Mouse (Mus musculus): Measurements from ENCODE around the gene Traf2.
"Not testable (repeated sequence)": the region's sequence is repeated elsewhere in the genome, so short reads cannot be mapped to it uniquely, and the experiment has no call there.

The Traf2 gene

GRCm38 (mm10) chr2:25576028-25576850 is 29.5 kb upstream of the Traf2 start:
- CTCF ChIA-PET, result no interaction called here

DNA sequence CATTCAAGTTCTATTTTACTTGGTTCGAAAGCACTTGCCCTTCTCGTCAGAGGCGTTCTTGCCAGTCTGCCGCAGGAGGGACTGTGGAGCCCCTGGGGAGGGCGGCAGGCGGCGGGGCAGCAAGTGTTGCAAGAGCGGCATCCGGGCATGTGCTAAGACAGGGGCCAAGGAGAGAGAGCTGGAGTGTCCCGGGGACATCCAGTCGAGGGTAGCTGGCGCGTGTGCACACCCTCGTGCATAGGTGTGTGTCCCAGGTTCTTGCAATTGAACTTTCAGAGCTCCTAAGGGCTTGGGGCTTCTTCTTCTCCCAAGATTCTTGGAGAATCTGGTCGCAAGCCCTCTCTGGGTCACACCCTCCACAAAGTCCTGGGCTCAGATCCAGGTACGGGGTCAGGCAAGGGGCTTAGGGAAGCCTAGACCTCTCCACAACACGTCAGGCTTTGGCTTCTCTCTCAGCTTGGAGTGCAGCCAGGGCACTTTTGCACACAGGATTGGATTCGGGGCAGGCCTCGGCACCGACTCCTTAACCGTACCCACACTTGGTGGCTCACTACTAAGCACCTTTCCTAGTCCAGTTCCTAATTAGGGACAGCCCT is 28.8 kb upstream of the Traf2 start:
- CTCF ChIA-PET, result interaction anchor here (0.6 kb wide), 2 partner anchors 11 to 18 kb away, joined by 3 to 6 read pairs; partner anchors contain the start of gene Edf1

DNA sequence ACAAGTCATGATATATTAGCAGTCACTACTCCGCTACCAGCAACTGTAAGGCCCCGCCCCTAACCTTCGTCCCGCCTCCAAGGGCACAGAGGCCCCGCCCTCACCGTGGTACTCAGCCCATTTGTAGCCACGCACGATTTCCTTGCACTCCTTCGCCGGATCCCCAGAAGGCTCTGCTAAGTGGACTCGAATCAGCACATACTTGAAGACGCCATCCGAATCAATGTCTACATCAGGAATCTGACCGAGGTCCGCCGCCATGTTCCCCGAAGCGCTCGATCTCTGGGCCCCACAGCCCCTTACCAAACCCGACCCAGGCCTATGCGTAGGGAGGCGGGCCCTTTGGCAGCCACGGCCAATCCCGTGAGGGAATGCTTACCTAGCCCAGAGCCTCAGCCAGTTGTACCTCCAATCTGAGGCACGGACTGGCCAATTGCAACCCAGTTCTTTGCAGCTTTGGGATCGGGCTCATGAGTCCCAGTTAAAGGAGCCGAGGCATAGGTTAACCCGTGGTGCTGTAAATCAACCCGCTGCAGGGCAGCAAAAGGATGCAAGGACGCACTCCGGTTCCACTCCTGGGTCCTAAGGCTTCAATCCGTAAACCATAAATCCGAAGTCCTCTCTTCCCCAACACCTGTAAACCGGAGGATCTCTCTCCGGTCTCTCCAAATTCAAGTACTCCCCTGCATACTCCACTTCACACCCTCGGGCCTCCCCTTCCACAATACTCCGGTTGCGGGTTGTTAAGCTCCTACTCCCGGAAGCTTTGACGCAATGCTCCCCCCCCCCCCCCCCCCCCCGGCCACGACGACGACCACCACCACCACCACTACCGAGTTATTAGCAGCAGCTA is 28.1 kb upstream of the Traf2 start, which contains the start of the genes Mamdc4 and Phpt1:
Gene Mamdc4 (minus strand): TSS at position 267 of the 853 bp plus-strand sequence.
Gene Phpt1 (minus strand): TSS at position 646 of the 853 bp plus-strand sequence.
- CTCF ChIA-PET, result interaction anchor here (0.5 to 0.6 kb wide), 3 partner anchors 10 to 122 kb away, joined by 3 to 9 read pairs (median 6); partner anchors contain the start of gene Edf1

- CTCF ChIA-PET, result interaction anchor here (0.5 to 0.9 kb wide), 2 partner anchors 27 to 121 kb away, joined by 3 to 9 read pairs; no protein-coding TSS in a partner anchor
Measured at GRCm38 (mm10) chr2:25574136-25574535, 27.4 kb upstream of the Traf2 start.

DNA sequence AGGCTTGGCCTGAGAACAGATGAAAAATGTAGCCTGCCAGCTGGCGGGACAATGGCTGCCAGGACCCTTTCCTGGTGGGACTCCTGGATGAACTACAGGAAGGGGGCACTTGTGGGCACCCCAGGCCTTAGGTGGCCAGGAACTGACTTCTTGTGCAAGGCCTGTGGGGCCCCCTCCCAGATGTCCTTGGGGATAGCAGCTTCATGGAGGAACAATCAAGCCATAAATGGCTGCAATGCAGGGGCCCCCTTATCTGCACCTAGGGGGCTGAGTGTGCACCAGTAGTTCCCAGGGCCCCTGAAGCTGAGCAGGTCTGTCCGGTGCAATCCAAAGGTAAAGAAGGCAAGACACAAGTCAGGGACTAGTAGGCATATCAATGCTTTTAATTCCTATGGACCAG is 26.3 kb upstream of the Traf2 start:
- CTCF ChIA-PET, result interaction anchor here (0.7 kb wide), 1 partner anchor 19 kb away, joined by 3 read pairs; no protein-coding TSS in a partner anchor

DNA sequence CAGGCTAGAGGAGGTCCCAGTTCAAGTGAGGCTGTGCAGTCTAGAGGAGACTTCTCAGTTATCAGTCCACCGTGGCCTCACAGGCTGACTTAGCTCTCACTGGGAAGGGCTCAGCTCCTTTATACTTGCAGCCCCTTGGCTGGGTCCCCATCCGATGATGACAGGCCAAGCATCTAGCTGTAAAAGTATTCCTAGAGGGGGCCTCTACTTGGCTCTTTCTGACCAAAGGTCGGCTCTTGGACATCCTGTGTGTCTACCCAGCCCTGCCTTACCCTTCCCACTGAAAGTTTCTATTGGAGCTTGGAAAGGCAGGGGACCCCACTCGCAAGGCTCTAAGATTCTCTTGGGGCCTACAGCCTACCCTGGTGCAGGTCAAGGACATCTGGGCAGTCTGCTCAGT is 24.5 kb upstream of the Traf2 start:
- CTCF ChIA-PET, result no interaction called here

GRCm38 (mm10) chr2:25569323-25569722 is 22.6 kb upstream of the Traf2 start:
- CTCF ChIA-PET, result no interaction called here

DNA sequence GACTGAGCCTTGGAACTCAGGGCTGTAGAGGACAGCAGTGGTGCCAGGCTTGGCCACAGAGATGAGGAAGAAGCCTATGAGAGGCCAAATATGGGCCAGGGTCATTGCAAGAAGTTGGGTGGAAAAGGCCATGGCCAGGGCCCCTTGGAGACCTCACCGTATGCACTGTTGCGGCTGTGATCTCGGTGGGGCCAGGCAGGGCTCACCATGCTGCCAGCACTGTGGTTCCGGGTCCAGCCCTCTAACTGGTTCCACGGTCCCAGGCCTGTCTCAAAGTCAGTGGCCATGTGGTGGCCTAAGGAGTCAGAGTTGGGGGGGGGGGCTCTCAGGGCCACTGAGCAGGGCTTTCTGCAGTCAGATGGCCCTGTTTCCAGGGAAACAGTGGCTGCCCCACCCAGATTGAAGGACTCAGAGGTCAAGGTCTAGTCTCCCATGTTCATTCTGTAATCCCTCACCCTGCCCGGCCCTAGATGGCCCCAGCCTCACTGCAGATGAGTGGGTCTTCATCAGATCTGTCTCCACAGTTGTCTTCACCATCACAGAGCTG is 21.8 kb upstream of the Traf2 start:
- CTCF ChIA-PET, result no interaction called here

DNA sequence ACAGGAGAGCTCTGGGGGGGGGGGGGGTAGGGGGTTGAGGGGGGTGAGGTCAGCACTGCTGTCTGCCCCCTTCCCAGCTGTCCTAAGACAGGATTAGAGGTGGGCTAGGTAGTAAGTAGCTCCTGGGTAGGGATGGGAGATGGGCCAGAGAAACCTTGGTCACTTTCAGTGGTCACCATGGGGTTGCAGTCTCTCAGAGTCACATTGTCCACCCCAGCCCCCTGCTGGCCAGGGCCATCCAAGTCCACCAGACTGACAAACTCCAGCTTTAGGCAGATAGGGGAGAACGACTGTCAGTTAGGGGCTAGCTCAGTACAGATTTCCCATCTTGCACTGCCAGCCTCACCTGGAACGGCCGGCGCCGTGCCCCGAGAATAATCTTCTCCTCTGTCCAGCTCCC is 19.8 kb upstream of the Traf2 start:
- CTCF ChIA-PET, result no interaction called here

DNA sequence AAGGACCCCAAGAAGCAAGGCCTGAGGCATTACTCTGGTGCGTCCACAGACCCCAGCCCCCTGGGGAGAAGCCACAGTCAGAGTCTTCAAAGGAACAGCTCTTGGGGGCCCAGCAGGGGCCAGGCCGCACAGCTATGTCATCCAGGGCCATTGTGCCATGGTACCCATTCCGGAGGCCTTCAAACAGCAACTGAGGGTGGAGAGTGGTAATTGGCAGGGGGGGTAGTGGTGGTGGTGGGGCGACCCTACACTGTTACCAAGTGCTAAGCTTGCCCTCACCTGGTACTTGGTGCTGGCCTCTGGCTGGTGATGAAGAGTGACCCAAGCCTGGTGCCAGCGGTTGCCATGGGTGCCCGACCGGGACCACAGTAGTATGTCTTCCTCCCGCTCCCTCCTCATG is 19.0 kb upstream of the Traf2 start:
- CTCF ChIA-PET, result no interaction called here

DNA sequence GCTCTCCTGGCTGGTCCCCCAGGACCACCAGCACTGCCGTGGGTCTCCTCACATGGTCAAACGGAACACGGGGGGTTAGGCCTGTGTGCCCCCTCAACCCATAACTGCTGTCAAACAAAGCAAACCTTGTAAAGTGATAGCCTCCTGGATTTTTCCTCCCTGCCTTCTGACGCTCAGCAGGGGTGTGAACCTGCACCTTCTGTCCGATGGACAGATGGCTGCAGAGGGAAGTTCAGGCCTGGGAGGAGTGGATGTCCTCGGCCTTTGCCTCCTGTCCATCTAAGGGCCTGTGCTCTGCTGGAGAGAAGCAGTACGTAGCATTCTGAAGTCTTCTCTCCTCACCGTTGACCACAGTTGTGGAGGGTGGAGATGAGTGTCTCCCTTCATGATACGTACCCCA is 15.2 kb upstream of the Traf2 start:
- CTCF ChIA-PET, result interaction anchor here (0.6 kb wide), 1 partner anchor 138 kb away, joined by 7 read pairs; no protein-coding TSS in a partner anchor

- CTCF ChIA-PET, result no interaction called here
Measured at GRCm38 (mm10) chr2:25560551-25560950, 13.8 kb upstream of the Traf2 start.

DNA sequence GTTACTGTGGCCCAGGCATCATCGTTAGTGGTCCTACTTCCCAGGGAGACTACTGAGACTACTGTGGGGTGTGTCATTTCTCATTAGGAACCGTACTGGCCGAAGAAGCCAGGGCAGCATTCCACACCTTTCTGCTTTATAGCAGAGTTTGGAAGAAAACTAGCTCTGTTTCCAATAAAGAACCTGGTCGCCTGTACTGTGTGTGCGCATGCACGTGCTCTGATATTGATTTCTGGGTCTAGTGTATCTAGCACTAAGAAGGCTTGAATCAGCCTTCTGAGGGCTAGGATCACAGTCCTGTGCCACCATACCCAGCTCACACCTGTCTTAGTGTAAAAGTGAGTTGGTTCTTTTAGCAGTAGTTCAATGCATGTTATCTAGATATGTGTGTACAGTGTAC is 12.0 kb upstream of the Traf2 start:
- CTCF ChIA-PET, result no interaction called here

DNA sequence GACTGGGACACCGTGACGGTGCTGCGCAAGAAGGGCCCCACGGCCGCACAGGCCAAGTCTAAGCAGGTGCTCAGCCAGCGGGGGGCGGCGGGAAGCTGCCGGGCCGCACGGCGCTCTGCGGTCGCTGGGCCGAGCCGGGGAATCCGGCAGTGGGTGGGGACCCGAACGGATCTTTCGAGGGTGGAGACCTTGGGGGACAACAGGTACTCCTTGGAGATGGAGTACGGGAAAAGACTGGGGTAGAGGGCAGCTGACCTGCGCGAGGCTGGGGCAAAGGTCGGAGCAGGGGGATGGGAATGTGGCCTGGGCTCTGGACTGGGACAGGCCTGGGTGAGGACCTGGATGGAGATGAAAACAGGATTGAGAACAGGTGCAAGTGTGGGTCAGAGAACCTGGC is 11.2 kb upstream of the Traf2 start:
- CTCF ChIA-PET, result interaction anchor here (1.1 to 1.5 kb wide), 2 partner anchors 17 to 23 kb away, joined by 3 to 6 read pairs; partner anchors contain the start of genes Ajm1 and Phpt1

DNA sequence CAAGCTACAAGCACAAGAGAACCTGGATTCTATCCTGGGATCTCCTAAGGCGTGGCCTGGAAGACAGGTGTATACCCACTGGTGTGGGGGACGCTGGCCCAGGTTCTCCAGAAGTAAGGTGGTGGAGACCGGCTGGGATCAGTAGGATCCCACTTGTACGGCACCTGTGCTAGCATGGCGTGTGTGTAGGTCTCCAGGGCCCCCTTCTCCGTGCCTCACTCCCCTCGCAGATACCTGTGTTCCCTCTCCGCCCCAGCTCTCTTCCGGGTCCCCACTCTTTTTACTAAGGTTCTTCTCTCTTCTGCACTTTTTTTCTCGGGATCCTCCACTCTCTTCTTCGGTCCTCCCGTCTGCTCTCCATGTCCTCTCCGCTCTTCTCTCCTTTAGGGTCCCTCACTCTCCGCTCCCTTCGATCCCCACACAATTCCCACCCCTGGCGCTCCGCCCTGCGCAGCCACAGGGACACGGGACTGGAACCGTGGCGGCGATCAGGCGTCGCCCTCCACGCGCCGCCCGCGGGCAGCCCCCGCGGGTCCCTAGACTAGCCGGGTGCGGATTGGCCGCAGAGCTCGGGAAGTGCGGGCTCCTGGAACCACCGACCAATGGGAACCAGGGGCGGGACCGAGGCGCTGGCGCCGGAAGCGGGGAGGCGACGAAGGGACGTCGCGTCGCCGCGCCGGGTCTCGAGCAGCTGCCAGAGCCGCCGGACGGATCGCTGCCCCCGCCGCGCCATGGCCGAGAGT is 10.7 kb upstream of the Traf2 start, which contains the start of gene Edf1:
Gene Edf1 (plus strand): TSS at position 627 of the 743 bp plus-strand sequence.
- CTCF ChIA-PET, result interaction anchor here (0.6 to 1.5 kb wide), 4 partner anchors 10 to 186 kb away, joined by 3 to 7 read pairs (median 6); partner anchors contain the start of genes Ajm1, Phpt1 and Traf2

GRCm38 (mm10) chr2:25556296-25556695 is 9.6 kb upstream of the Traf2 start:
- CTCF ChIA-PET, result interaction anchor here (1.5 kb wide), 1 partner anchor 9 kb away, joined by 7 read pairs; the partner anchor contains the start of gene Traf2

- CTCF ChIA-PET, result interaction anchor here (0.7 kb wide), 1 partner anchor 12 kb away, joined by 3 read pairs; no protein-coding TSS in a partner anchor
Measured at GRCm38 (mm10) chr2:25555479-25555878, 8.7 kb upstream of the Traf2 start.

GRCm38 (mm10) chr2:25553171-25553786 is 6.5 kb upstream of the Traf2 start:
- CTCF ChIA-PET, result not testable (repeated sequence)

- CTCF ChIA-PET, result interaction anchor here (0.6 kb wide), 1 partner anchor 66 kb away, joined by 3 read pairs; no protein-coding TSS in a partner anchor
Measured at GRCm38 (mm10) chr2:25551186-25551585, 4.4 kb upstream of the Traf2 start.
